Mouse (Mus musculus): ENCODE measurements at regions not wholly inside any gene's neighbourhood (a gene's known extent, or its start where the extent isn't known, plus 50 kb on each side); places are given as distances from the start of the nearest gene placed in this dataset.
A peak's percentile ranks its signal among the peaks of the same experiment; 100 is the strongest.
"Not testable (repeated sequence)": the region's sequence is repeated elsewhere in the genome, so short reads cannot be mapped to it uniquely, and the experiment has no call there.

DNA sequence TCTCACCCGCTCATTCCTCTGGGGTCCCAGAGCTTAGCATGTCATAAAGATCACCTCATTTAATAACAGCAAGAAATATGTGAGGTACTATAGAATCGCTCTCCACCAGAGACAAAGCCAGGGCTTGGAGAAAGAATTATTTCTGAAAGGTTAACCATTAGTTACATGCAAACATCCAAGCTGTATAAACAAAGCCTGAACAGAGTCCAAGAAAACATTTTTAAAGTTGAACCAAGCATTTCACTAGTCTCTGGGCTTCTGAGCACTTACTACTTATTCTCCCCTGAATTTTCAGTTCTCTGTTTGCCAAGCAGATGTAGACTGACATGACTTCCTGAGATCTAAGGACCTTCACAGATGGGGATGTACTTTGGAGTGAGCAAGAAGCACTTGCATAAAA is 450.0 kb downstream of the Inhba start:
- Histone ChIP-seq H3K9me3 (replicated peaks; ENCODE audit: control insufficient read depth, insufficient read depth, low read length, poor library complexity, severe bottlenecking) (no peaks in the 10 kb centered on the region), H3K36me3 (ENCODE audit: control insufficient read depth, insufficient read depth, low read length, poor library complexity, severe bottlenecking) (no peaks in the 10 kb centered on the region), H3K27ac (ENCODE audit: insufficient read depth, low read length) (no peak overlapping the region), H3K9ac (ENCODE audit: low read depth, poor library complexity, severe bottlenecking) (no peak overlapping the region), H3K4me1 (ENCODE audit: control insufficient read depth, insufficient read depth, low read length) (no peaks in the 10 kb centered on the region), H3K27me3 (ENCODE audit: control insufficient read depth, insufficient read depth, low read length, poor library complexity, severe bottlenecking) (no peaks in the 10 kb centered on the region), H3K4me3 (ENCODE audit: low read depth, low read length) (no peak overlapping the region)
- no peak for TF ChIP-seq EP300 (IDR thresholded peaks at IDR 0.05; ENCODE audit: insufficient read depth, low read depth, low read length)
- no peak for TF ChIP-seq CTCF (IDR thresholded peaks at IDR 0.05; ENCODE audit: low read depth, low read length)
- TF ChIP-seq POLR2A (IDR thresholded peaks at IDR 0.05; ENCODE audit: insufficient read depth, low read length), result no peak

- Histone ChIP-seq H3K9ac (ENCODE audit: low read depth, poor library complexity, severe bottlenecking) (no peak overlapping the region), H3K36me3 (ENCODE audit: control insufficient read depth, insufficient read depth, low read length, poor library complexity, severe bottlenecking) (no peaks in the 10 kb centered on the region), H3K4me3 (ENCODE audit: low read depth, low read length) (no peak overlapping the region), H3K27me3 (ENCODE audit: control insufficient read depth, insufficient read depth, low read length, poor library complexity, severe bottlenecking) (no peaks in the 10 kb centered on the region), H3K27ac (ENCODE audit: insufficient read depth, low read length) (no peak overlapping the region), H3K9me3 (replicated peaks; ENCODE audit: control insufficient read depth, insufficient read depth, low read length, poor library complexity, severe bottlenecking) (no peaks in the 10 kb centered on the region), H3K4me1 (ENCODE audit: control insufficient read depth, insufficient read depth, low read length) (no peaks in the 10 kb centered on the region)
- TF ChIP-seq POLR2A (IDR thresholded peaks at IDR 0.05; ENCODE audit: insufficient read depth, low read length), result no peak
- no peak for TF ChIP-seq EP300 (IDR thresholded peaks at IDR 0.05; ENCODE audit: insufficient read depth, low read depth, low read length)
- TF ChIP-seq CTCF (IDR thresholded peaks at IDR 0.05; ENCODE audit: low read depth, low read length), result no peak
These were observed 453.2 kb downstream of the Inhba start for GRCm38 (mm10) chr13:16464823-16465222.

- Histone ChIP-seq H3K9me3 (replicated peaks; ENCODE audit: control insufficient read depth, insufficient read depth, low read length, poor library complexity, severe bottlenecking) (no peaks in the 10 kb centered on the region), H3K4me1 (ENCODE audit: control insufficient read depth, insufficient read depth, low read length) (no peaks in the 10 kb centered on the region), H3K27me3 (ENCODE audit: control insufficient read depth, insufficient read depth, low read length, poor library complexity, severe bottlenecking) (no peaks in the 10 kb centered on the region)
These were observed 453.7 kb downstream of the Inhba start for GRCm38 (mm10) chr13:16465317-16465716.

GRCm38 (mm10) chr13:16465812-16466211 is 454.2 kb downstream of the Inhba start:
- Histone ChIP-seq H3K36me3 (ENCODE audit: control insufficient read depth, insufficient read depth, low read length, poor library complexity, severe bottlenecking) (no peaks in the 10 kb centered on the region), H3K9me3 (replicated peaks; ENCODE audit: control insufficient read depth, insufficient read depth, low read length, poor library complexity, severe bottlenecking) (no peaks in the 10 kb centered on the region), H3K4me1 (ENCODE audit: control insufficient read depth, insufficient read depth, low read length) (no peaks in the 10 kb centered on the region), H3K9ac (ENCODE audit: low read depth, poor library complexity, severe bottlenecking) (no peak overlapping the region), H3K27ac (ENCODE audit: insufficient read depth, low read length) (no peak overlapping the region), H3K4me3 (ENCODE audit: low read depth, low read length) (no peak overlapping the region), H3K27me3 (ENCODE audit: control insufficient read depth, insufficient read depth, low read length, poor library complexity, severe bottlenecking) (no peaks in the 10 kb centered on the region)
- TF ChIP-seq EP300 (IDR thresholded peaks at IDR 0.05; ENCODE audit: insufficient read depth, low read depth, low read length), result no peak
- TF ChIP-seq CTCF (IDR thresholded peaks at IDR 0.05; ENCODE audit: low read depth, low read length), result no peak
- TF ChIP-seq POLR2A (IDR thresholded peaks at IDR 0.05; ENCODE audit: insufficient read depth, low read length), result no peak

More at GRCm38 (mm10) chr13:16465317-16465716, 453.7 kb downstream of the Inhba start:
- no peak for TF ChIP-seq POLR2A (IDR thresholded peaks at IDR 0.05; ENCODE audit: insufficient read depth, low read length)
- TF ChIP-seq CTCF (IDR thresholded peaks at IDR 0.05; ENCODE audit: low read depth, low read length), result no peak
- no peak for TF ChIP-seq EP300 (IDR thresholded peaks at IDR 0.05; ENCODE audit: insufficient read depth, low read depth, low read length)
- Histone ChIP-seq H3K4me3 (ENCODE audit: low read depth, low read length) (no peak overlapping the region), H3K27ac (ENCODE audit: insufficient read depth, low read length) (no peak overlapping the region), H3K36me3 (ENCODE audit: control insufficient read depth, insufficient read depth, low read length, poor library complexity, severe bottlenecking) (no peaks in the 10 kb centered on the region), H3K9ac (ENCODE audit: low read depth, poor library complexity, severe bottlenecking) (no peak overlapping the region)

DNA sequence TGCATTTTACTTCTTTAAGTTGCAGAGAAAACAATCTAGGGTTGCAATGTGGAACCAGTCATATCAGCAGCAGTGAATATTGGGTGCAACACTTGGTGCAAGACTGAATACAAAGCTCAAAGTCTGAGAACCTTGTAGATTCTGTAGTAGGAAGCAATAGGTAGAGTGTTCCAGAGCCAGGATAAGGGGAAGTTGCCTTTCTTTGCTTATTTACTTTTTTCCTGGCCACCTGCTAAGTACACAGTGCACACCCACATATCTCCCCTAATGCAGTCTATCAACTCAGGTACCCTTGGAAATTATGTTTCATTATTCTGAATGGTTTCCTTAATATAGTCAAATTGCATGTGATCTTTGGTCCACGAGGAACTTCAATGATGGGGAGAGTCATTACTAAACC is 464.9 kb downstream of the Inhba start:
- Histone ChIP-seq H3K36me3 (ENCODE audit: control insufficient read depth, insufficient read depth, low read length, poor library complexity, severe bottlenecking) (no peaks in the 10 kb centered on the region), H3K4me1 (ENCODE audit: control insufficient read depth, insufficient read depth, low read length) (no peaks in the 10 kb centered on the region), H3K9me3 (replicated peaks; ENCODE audit: control insufficient read depth, insufficient read depth, low read length, poor library complexity, severe bottlenecking) (no peaks in the 10 kb centered on the region), H3K27me3 (ENCODE audit: control insufficient read depth, insufficient read depth, low read length, poor library complexity, severe bottlenecking) (no peaks in the 10 kb centered on the region), H3K27ac (ENCODE audit: insufficient read depth, low read length) (no peak overlapping the region), H3K9ac (ENCODE audit: low read depth, poor library complexity, severe bottlenecking) (no peak overlapping the region), H3K4me3 (ENCODE audit: low read depth, low read length) (no peak overlapping the region)
- TF ChIP-seq EP300 (IDR thresholded peaks at IDR 0.05; ENCODE audit: insufficient read depth, low read depth, low read length) (no peak), CTCF (IDR thresholded peaks at IDR 0.05; ENCODE audit: low read depth, low read length) (no peak), POLR2A (IDR thresholded peaks at IDR 0.05; ENCODE audit: insufficient read depth, low read length) (no peak)

GRCm38 (mm10) chr13:16487292-16487691 is 475.6 kb downstream of the Inhba start:
- Histone ChIP-seq H3K27ac (ENCODE audit: insufficient read depth, low read length) (peak overlapping the region; percentile 44), H3K9ac (ENCODE audit: low read depth, poor library complexity, severe bottlenecking) (no peak overlapping the region), H3K9me3 (replicated peaks; ENCODE audit: control insufficient read depth, insufficient read depth, low read length, poor library complexity, severe bottlenecking) (0 out of 2 replicates have a peak, but pooled peaks cover 5% of the 10 kb centered on the region), H3K27me3 (ENCODE audit: control insufficient read depth, insufficient read depth, low read length, poor library complexity, severe bottlenecking) (no peaks in the 10 kb centered on the region), H3K4me3 (ENCODE audit: low read depth, low read length) (no peak overlapping the region), H3K36me3 (ENCODE audit: control insufficient read depth, insufficient read depth, low read length, poor library complexity, severe bottlenecking) (no peaks in the 10 kb centered on the region), H3K4me1 (ENCODE audit: control insufficient read depth, insufficient read depth, low read length) (no peaks in the 10 kb centered on the region)
- TF ChIP-seq POLR2A (IDR thresholded peaks at IDR 0.05; ENCODE audit: insufficient read depth, low read length), result no peak
- no peak for TF ChIP-seq CTCF (IDR thresholded peaks at IDR 0.05; ENCODE audit: low read depth, low read length)
- TF ChIP-seq EP300 (IDR thresholded peaks at IDR 0.05; ENCODE audit: insufficient read depth, low read depth, low read length), result no peak

- H3K36me3 ChIP-seq (ENCODE audit: control insufficient read depth, insufficient read depth, low read length, poor library complexity, severe bottlenecking); H3K4me3 ChIP-seq (ENCODE audit: low read depth, low read length); H3K27ac ChIP-seq (ENCODE audit: insufficient read depth, low read length); H3K9ac ChIP-seq (ENCODE audit: low read depth, poor library complexity, severe bottlenecking); H3K4me1 ChIP-seq (ENCODE audit: control insufficient read depth, insufficient read depth, low read length); H3K9me3 ChIP-seq (replicated peaks; ENCODE audit: control insufficient read depth, insufficient read depth, low read length, poor library complexity, severe bottlenecking); H3K27me3 ChIP-seq (ENCODE audit: control insufficient read depth, insufficient read depth, low read length, poor library complexity, severe bottlenecking): not testable (repeated sequence)
These were observed 479.0 kb downstream of the Inhba start for GRCm38 (mm10) chr13:16490680-16491079.
